Mouse (Mus musculus) liver, embryonic 14.5 days (tissue): Measurements from ENCODE around the gene Lrrc8a. TPM values are rescaled to one million over a fixed set of nuclear protein-coding genes. Genes with fewer than 3 reads are reported as not detected.

ENCODE experiments used
- ATAC-seq: fragments of 200-750 bp; cut with Nextera tagmentation; 2 replicates; pipeline ENCODE4 v1.8.0; 2017; ENCODE audit warnings: moderate number of reproducible peaks, mild to moderate bottlenecking, moderate library complexity; ENCODE audit not compliant: insufficient read depth
- DNase-seq, 3 experiments: peaks; one replicate each; pipeline ENCODE4 v3.0.0-alpha.2; 2012 to 2013; ENCODE audit warnings: low read depth in 3 of 3, low spot score in 3 of 3
- H3K27ac ChIP-seq: fragments of 300-500 bp; sonication (generic); 2 replicates; pipeline ENCODE4 v1.5.1; 2014; ENCODE audit warnings: moderate library complexity, mild to moderate bottlenecking, control low read depth, inconsistent platforms
- H3K27me3 ChIP-seq: fragments of 300-500 bp; sonication (generic); 2 replicates; pipeline ENCODE4 v1.6.1; 2014; ENCODE audit warnings: mild to moderate bottlenecking, low read length, moderate library complexity; ENCODE audit not compliant: control insufficient read depth, insufficient read depth
- H3K36me3 ChIP-seq: fragments of 300-500 bp; sonication (generic); replicated peaks from 2 replicates; pipeline ENCODE4 v1.6.1; 2014; ENCODE audit warnings: low read depth; ENCODE audit not compliant: control insufficient read depth, insufficient read depth
- H3K4me1 ChIP-seq, 2 experiments: fragments of 200-500 bp in 1 of 2; fragments of 300-500 bp in 1 of 2; sonication (generic) in 1 of 2; replicated peaks; 2 replicates each; pipeline ENCODE4 v1.6.1; 2012 to 2014; ENCODE audit warnings: antibody characterized with exemption in 1 of 2, inconsistent platforms in 1 of 2, low read length in 1 of 2; ENCODE audit not compliant: control insufficient read depth in 2 of 2, insufficient read depth in 2 of 2
- H3K4me2 ChIP-seq: fragments of 300-500 bp; sonication (generic); 2 replicates; pipeline ENCODE4 v1.6.1; 2014; ENCODE audit warnings: low read depth, mild to moderate bottlenecking, control low read depth, moderate library complexity
- H3K4me3 ChIP-seq, 2 experiments: fragments of 200-500 bp in 1 of 2; fragments of 300-500 bp in 1 of 2; sonication (generic) in 1 of 2; 2 replicates each; pipeline ENCODE4 v1.5.1; 2012 to 2014; ENCODE audit warnings: low read depth in 2 of 2, low read length in 2 of 2, mild to moderate bottlenecking in 2 of 2, control low read depth in 1 of 2, inconsistent platforms in 1 of 2, moderate library complexity in 1 of 2; ENCODE audit not compliant: insufficient read depth in 1 of 2
- H3K9ac ChIP-seq: fragments of 300-500 bp; sonication (generic); replicated peaks from 2 replicates; pipeline ENCODE4 v1.6.1; 2014; ENCODE audit warnings: mild to moderate bottlenecking, control low read depth, moderate library complexity
- H3K9me3 ChIP-seq: fragments of 300-500 bp; sonication (generic); 2 replicates; pipeline ENCODE4 v1.6.1; 2016; ENCODE audit warnings: low read length, mixed read lengths; ENCODE audit not compliant: control insufficient read depth
- CTCF ChIP-seq: IDR thresholded peaks from 2 replicates; pipeline ENCODE4 v1.5.1; 2016; ENCODE audit warnings: antibody characterized with exemption, low read depth, control low read depth
- EP300 ChIP-seq: IDR thresholded peaks from 2 replicates; pipeline ENCODE4 v1.6.1; 2016; ENCODE audit warnings: antibody characterized with exemption, low read depth
- WGBS: fragments of 180-500 bp; shearing (Covaris S2); extraction: QIAGEN DNeasy Blood & Tissue Kit; methylation state at CpG from one replicate; pipeline ENCODE4 v1.1.7; 2014; ENCODE audit not compliant: insufficient replicate concordance; 5-methylcytosine and 5-hydroxymethylcytosine counted together
- polyA plus RNA-seq, 2 experiments: library from polyadenylated mRNA; depleted of rRNA in 1 of 2; stranded (reverse) in 1 of 2; unstranded in 1 of 2; fragments of >200 nt; fragmentation: Nextera tagmentation in 1 of 2; extraction: Ambion mirVana in 1 of 2; gene quantifications; 2 replicates each; pipeline versions ENCODE4 v1.2.1 to v1.2.3; 2012 to 2014

The Lrrc8a gene
- polyA plus RNA-seq, 2 experiments, result 3.4 to 10.8 TPM

GRCm38 (mm10) chr2:30257699-30258460, 20.4 kb downstream of the Lrrc8a start:
- Histone ChIP-seq H3K36me3 (peaks cover 39% of the 10 kb centered on the region), H3K27me3 (no peaks in the 10 kb centered on the region), H3K4me1 (peaks cover 0 to 5% of the 10 kb centered on the region in 2 experiments; a peak in 2 of 4 replicates), H3K4me3 (no peak overlapping the region), H3K9me3 (no peaks in the 10 kb centered on the region), H3K4me2 (no peak overlapping the region), H3K9ac (no peak overlapping the region), H3K27ac (no peak overlapping the region)
- ATAC-seq (no peak), DNase-seq (no peak)
- WGBS, result 45% methylated on average over 7 of the region's 7 CpGs
- TF ChIP-seq CTCF, result no peak
- no peak for TF ChIP-seq EP300

DNA sequence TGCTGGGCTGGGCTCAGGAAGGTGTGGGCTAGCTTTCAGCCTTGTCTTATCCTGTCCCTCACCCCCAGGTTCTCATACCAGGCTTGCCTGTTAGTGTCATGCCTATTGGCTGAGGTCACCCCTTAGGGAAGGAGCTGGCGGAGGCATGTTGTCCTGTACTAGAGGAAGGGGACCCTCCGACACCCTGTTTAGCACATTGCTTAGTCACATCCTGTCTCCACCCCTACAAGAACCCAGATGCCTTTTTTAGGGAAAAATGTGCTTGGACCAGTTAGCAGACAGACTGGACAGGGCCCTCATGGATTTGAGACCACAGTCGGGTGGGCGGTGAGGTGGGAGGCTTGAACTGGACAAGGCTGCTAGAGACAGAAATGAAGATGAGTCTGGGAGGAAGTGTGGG, 21.1 kb downstream of the Lrrc8a start:
- Histone ChIP-seq H3K27me3 (no peaks in the 10 kb centered on the region), H3K9me3 (no peaks in the 10 kb centered on the region), H3K27ac (no peak overlapping the region), H3K4me3 (no peak overlapping the region), H3K9ac (no peak overlapping the region), H3K4me2 (no peak overlapping the region), H3K4me1 (peaks cover 0 to 5% of the 10 kb centered on the region in 2 experiments; a peak in 2 of 4 replicates), H3K36me3 (peaks cover 46% of the 10 kb centered on the region)
- 42% methylated on average over 4 of the region's 4 CpGs for WGBS
- no peak for TF ChIP-seq CTCF
- TF ChIP-seq EP300, result no peak
- no peak for DNase-seq
- no peak for ATAC-seq

DNA sequence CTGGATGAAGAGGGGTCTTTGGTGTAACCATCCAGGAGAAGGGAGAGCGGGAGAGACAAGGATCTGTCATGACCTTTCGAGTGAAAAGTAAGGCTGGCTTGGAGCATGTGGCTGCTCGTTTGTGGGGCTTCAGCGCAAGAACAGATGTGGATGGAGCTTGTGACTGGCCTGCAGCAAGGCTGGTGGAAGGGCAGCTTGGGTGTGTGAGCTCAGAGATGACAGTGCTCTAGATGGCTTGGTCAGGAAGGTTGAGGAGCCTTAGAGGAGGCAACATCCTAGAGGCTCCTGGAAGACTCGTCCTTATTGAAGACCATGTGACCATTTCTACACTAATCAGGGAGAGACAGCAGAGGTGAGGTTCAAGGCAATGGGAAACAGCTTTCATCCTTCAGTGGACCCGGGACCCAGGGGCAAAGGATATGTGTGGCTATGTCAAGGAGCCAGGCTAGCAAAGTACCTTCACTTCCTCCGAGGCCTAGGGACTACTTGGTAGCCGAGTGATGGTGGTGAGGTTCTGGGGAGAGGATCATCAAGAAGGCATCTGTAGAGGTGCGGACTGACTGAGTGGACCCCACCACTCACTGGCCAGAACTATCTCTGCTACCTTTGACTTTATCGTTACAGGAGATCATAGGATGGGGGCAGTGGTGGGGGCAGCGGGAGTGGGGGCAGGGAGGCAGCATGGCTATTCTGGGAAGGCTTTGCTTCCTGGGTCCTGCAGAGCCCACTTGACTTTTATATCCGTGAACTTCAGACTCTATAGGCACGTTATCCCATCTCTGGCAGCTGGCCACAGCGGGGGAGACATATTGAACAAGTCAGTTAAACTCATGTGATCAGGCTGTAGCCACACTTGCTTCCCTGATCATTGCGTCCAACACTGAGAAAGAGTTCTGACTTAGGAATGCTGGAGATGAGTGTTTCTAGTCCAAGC, 21.9 kb downstream of the Lrrc8a start:
- no peak overlapping the region for H3K9ac ChIP-seq
- H3K4me3 ChIP-seq, result no peak overlapping the region
- peaks cover 0 to 5% of the 10 kb centered on the region in 2 experiments; a peak in 2 of 4 replicates for H3K4me1 ChIP-seq
- no peak overlapping the region for H3K27ac ChIP-seq
- no peaks in the 10 kb centered on the region for H3K9me3 ChIP-seq
- peaks cover 47% of the 10 kb centered on the region for H3K36me3 ChIP-seq
- no peak overlapping the region for H3K4me2 ChIP-seq
- H3K27me3 ChIP-seq, result no peaks in the 10 kb centered on the region
- DNase-seq (no peak), ATAC-seq (no peak)
- TF ChIP-seq EP300 (no peak), CTCF (no peak)
- WGBS, result 78% methylated on average over 15 of the region's 15 CpGs

DNA sequence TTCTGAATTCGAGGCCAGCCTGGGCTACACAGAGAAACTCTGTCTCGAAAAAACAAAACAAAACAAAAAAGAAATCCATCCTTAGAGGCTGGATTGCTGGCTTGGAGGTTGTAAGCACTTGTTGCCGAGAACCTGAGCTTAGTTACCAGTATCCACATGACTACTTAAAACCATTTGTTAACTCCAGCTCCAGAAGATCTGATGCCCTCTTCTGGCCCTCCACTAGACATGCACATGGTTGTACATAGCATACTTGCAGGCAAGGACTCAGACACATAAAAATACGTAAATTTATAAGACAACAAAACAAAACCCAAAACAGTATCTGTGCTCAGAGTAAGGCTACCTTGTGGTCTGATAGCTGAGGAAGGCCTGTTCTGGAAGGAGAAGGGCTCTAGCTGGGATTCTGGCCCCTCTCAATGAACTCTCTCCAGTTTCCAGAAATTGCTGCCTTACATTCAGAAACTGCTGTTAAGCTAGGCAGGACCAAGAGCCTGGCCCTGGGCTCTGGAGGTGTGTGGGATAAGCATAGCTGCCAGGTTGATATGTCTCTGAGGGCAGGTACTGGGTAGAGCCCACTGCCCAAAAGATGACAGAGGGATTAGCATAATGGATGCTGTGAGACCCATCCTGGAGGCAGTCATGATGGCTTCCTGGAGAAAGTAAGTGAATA, 23.7 kb downstream of the Lrrc8a start:
- Histone ChIP-seq H3K9me3 (no peaks in the 10 kb centered on the region), H3K4me2 (no peak overlapping the region), H3K36me3 (peaks cover 35% of the 10 kb centered on the region), H3K4me1 (peaks cover 0 to 19% of the 10 kb centered on the region in 2 experiments; a peak in 2 of 4 replicates), H3K9ac (no peak overlapping the region), H3K27me3 (no peaks in the 10 kb centered on the region), H3K4me3 (no peak overlapping the region), H3K27ac (no peak overlapping the region)
- ATAC-seq, result no peak
- WGBS, result 74% methylated on average over 4 of the region's 4 CpGs
- TF ChIP-seq EP300 (no peak), CTCF (peak; percentile 24; the same call in 1 of the 2 replicates)
- no peak for DNase-seq
